Mouse (Mus musculus) gastrocnemius, adult 18-20 months (tissue): Measurements from ENCODE around the gene C87436. TPM values are rescaled to one million over a fixed set of nuclear protein-coding genes. Genes with fewer than 3 reads are reported as not detected.
A peak's percentile ranks its signal among the peaks of the same experiment; 100 is the strongest.

ENCODE experiments used
- DNase-seq: peaks from one replicate; pipeline ENCODE4 v3.0.0; 2021; ENCODE audit warnings: low spot score
- long read RNA-seq, 2 experiments: library from polyadenylated mRNA; stranded (forward); transcript quantifications; one replicate each; pipeline ENCODE4 v2.0.0; 2021
- total RNA-seq, 2 experiments: library from RNA; stranded (reverse); gene quantifications; 2 replicates each; pipeline ENCODE4 v1.2.3; 2021

C87436 gene
- total RNA-seq: 1 to 10 TPM; 9.2 to 10.0 TPM
- long read RNA-seq, experiment 1, transcript C87436-201 (10 exons, 2,534 nt): major isoform, 5 of 11 reads
- long read RNA-seq, experiment 1, partial matches to known transcripts: 0 of 11 reads
- long read RNA-seq, experiment 1, other reads (novel, unspliced or antisense): 5 of 11 reads
- long read RNA-seq, experiment 2, partial matches to known transcripts: 0 of 10 reads
- long read RNA-seq, experiment 2, other reads (novel, unspliced or antisense): 8 of 10 reads

DNA sequence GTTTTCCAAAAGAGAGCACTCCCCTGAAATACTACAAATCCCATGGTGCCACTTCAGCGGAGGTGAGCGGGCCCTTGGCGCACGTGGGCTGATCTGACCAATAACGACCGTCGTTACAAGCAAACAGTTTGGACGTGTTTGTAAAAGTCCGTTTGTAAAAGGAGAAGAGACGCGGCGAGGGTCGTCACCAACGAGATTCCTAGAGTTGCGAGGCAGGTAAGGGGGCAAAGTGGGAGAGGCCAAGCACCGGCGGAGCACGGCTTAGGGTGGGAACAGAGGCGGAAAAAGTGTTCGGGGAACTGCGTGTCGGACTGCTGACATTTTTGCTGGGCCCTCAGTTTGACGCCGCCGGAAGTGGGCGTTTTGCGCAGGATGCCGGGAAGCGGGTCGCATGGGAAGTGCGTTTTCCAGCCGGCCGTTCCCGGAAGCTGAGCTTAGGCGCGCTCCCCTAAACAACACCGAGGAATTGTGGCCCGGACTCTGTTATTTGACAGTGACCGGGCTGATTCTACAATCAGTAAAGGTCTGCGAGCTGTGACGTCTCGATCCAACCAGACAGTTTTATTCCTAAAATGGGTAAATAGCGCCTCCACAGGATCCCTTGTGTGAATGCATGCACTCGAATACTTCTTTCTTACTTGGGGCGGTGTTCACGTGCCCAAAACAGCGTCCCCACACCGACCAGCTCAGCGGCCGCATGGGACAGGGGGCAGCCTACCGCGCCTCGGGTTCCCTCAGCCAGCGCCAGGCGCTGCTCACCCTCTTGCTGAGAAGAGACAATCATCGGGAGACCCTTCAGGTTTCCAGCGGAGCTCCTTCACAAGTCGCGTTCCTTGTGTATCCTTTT is at the start of gene C87436:
Gene C87436, plus strand, starts transcription at position 103 of the 847 bp plus-strand sequence.
- DNase-seq: peak; percentile 95

DNA sequence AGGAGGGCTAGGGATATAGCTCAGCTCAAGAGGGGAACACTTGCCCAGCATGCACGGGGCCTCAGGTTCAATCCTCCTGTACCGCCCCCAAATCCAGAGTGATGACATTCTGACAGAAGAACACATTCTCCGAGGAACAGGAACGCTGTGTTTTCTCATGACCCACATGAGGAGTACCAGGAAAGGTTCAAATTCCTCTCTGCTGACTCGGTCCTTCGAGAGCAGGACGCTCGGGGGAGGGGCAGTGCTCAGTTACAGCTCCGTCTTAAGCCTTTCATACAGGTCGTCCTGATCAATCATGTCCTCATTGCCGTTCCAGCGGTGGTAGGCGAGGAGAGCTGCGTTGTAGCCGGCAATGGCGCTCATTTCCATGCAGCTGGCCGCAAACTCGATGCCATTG is 49.7 kb upstream of the C87436 start:
- DNase-seq: no peak

DNA sequence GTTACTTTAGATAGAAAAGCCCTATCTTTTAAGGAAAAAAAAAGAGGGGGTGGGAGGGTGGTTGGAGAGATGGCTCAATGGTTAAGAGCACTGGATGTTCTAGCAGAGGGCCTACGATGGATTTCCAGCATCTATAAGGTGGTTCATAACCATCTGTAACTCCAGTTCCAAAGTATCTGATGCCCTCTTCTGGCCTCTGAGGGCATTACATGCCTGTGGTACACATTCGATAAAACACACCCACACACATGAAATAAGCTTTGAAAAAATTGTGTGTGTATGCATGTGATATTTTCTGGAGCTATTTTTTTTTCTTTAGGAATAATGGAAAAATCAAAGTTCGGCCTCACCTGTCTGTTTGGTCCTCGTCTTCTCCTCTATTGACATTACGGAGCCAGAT is 46.8 kb upstream of the C87436 start:
- no peak for DNase-seq

DNA sequence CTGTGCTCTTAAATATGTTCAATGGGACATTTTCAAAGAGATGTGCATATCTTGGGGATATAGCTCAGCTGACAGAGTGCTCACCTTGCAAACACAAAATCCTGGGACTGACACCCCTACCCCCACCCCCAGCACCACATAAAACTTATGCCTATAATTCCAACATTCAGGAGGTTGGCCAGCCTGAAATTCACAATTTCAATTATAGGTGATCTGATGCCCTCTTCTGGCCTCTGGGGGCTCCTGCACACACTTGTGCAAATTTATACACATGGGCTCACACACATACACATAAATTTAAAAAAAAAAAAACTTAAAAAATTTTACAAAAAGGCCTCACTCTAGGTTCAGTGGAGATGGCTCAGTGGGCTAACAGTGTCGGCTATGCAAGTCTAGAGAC is 45.0 kb upstream of the C87436 start:
- DNase-seq: no peak

DNA sequence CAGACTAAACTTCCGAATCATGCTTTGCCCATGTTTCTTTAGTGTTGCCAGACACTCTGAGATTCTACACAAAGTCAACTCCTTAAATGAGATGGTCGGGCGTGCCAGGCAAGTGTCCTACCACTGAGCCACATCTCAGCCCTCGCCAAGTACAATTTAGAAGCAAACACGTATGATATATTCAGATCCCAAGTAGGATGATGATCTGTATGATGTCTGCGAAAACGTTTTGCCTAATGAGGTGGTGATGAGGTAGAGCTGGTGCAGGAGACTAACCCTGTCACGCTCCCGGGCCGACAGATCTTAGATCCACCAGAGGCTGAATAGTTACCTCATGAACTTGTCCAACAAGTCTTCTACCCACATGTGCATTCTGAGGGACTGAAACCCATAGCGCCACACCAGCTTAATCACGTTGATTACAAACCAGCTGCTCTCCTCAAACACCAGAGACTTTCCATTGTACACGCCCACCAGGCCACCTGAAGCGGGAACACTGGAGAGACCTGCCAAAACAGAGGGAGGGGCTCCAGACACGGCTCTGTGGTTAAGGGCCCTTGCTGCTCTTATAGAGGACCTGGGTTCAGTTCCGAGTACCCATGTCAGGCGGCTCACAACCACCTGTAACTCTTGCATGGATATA is 44.0 kb upstream of the C87436 start:
- DNase-seq: no peak

DNA sequence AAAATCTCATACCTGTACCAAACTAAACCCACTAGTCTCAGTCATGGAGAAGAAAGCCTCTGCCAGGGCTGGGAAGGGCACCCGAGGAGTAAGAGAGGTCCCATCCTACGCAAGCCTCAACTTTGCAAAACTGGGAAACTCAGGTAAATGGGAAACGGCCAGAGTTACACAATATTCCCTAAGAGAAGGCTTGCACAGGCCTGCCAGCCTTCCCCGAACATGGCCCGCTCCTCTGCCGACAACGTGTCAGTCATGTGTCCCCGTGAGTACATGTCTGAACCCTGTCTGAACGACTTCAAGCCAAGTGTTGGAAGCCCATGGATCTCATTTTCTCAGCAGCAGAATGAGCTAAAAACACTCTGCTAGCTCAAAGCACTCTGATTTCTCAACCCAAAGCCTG is 43.2 kb upstream of the C87436 start:
- no peak for DNase-seq

DNA sequence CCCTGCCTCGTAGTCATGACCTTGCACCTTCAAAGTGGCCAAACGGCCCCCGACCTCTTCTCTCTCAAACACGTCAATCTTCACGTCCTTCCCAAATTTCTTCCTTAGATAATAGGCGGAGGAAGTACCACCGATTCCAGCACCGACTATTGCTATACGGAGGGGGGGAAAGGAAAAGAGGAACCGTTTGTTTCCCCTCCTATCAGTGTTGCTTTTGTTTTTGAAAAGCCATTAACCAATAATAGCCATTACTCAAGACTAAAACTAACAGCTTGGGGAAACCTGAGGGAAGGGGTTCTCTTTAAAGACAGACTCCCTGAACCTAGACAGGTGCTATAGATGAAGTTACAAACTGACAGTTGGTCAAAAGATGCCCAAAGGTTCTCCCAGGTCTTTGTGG is 42.2 kb upstream of the C87436 start:
- DNase-seq: no peak

DNA sequence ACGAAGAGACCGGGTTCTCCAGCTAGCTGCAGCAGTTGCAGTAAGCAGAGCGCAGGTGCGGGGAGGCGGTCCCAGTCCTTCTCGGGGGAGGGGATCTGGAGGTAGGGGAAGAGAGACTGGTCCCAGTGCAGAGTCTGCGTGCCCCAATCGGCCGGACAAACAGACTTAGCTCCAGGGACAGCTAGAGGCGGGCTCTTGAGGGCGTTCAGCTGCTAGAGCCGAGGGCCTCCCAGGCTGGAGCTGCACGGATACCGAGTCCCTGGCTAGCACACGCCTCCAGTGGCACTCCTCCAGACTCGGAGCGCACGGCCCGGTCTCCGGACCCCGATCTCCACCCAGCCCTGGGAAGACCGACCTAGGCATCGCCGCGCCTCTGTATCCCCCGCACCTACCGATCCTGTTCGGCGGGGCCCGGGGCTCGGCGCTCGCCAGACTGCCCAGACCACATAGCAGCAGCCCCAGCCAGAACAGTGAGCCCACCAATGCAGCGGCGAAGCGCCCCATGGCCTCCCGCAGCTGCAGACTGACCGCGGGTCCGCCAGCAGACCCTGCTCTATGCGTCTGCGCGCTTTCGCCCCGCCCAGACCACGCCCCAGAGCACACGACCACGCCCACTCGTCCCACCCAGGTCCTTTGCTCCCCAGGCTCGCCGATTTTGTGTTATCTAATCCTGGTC is 41.5 kb upstream of the C87436 start, which contains the start of gene Pcyox1:
Gene Pcyox1, minus strand, starts transcription at position 574 of the 676 bp plus-strand sequence.
- DNase-seq: peak; percentile 87

DNA sequence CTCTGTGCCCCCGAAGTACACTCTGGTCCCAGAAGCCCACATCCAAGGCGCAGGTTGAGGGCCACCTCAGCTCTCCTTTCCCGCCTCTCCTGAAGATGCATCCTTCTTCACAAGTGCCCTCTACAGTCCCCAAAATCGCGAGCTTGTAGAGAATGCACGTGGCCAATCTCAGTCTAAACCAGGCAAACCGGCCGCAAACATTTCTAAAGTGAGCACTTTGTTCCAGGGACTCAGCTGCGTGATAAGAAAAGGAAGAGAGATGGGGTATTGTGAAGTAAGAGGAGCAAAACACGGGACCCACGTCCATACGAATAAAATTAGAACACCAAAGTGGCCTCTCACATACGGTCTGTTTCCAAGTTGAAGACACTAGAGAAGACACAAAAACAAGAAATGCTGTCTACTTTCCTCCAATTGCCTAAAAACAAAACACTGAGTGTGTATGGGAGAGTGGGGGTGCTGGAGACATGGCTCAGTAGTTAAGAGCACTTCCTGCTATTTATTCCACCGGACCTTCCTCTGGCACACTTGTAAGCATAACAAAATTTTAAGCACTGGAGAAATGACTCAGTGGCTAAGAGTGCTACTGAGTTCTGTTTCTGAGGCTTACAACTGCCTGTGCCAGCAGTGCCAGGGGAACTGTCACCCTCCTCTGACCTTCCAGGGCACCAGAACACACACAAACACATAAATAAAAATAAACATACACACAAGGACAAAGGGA is 40.8 kb upstream of the C87436 start:
- no peak for DNase-seq

DNA sequence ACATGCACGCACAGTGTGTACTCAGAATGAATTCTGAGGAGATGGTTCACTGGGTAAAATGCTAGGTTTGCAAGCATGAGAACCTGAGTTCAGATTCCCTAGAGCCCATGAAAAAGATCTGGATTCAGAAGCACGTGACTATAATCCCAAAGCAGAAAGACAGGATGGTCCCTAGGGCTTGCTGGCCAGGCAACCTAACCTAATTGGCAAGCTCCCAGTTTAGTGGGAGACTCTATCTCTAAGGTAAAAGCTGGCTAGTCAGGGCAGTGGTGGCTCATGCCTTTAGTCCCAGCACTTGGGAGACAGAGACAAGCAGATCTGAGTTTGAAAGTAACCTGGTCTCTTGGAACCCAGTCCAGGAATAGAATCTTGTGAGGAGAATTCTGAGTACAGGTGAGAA is 39.2 kb upstream of the C87436 start:
- no peak for DNase-seq

DNA sequence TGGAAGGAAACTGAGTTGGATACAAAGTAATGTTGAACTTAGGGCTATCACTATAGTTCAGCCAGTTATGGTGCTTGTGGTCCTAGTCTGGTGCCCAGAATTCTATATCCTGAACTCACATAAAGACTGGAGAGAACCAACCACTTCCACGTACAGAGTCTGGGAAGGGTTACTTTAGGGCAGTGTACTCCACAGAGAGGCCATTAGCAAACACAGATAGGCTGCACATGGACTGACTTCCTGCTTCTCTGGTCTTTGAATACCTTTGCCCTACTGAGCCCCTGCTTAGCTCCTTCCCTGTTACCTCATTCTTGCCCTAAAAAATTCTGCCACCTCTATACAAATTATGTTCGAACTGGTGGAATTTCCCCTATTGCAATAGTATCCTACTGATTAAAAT is 38.2 kb upstream of the C87436 start:
- no peak for DNase-seq

DNA sequence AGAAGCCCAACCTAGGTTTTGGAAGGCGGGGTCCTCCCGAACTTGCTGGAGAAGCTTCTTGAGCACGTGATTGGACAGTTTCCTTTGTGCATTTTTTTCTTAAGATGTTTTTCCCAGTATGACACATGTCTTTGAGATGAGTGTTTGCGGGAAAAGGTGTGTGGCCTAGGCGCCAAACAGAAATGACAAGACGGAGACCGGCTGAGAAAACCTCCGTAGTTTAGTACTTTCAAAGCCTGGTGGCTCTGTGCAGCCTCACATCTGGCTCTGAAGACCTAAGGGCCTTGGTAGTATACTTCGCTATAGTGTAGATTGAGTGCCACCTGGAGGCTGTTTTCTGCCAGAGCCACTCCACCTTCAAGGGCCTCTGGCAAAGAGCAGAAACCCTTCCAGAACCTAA is 37.2 kb upstream of the C87436 start:
- DNase-seq: peak; percentile 65

DNA sequence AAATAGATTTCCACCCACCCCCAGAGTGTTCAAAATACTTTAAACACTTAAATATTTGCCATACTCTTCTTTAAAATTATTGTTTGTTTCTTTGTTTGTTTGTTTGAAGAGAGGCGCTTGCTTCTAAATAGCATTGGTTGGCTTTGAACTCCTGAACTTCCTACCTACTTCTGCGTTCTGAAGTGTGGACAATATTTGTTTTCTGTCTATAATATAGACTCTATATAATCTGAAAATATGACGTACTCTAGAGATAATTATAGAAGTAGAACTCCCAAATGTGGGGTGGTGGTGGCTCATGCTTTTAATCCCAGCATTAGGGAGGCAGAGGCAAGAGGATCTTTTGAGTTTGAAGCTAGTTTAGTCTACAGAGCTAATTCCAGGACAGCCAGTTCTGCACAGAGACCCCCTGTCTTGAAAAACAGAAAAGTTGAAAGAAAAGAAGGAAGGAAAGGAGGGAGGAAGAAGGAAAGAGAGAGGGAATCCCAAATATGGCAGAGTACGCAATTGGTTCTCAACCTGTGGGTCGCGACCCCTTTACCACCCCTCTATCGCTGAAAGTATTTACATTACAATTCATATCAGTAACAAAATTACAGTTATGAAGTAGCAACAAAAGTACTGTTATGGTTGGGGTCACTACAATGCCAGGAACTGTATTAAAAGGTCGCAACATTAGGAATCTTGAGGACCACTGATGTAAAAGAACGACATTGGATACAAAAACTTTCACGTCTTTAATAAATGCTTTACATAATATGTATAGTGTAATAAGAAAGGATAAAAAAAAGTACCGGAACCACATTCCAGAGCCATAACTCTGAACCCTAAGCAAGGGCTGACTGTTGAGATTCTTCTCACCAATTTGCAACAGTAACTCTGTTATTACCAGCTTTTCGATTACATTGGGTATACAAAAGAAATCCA is 35.2 kb upstream of the C87436 start:
- DNase-seq: no peak

DNA sequence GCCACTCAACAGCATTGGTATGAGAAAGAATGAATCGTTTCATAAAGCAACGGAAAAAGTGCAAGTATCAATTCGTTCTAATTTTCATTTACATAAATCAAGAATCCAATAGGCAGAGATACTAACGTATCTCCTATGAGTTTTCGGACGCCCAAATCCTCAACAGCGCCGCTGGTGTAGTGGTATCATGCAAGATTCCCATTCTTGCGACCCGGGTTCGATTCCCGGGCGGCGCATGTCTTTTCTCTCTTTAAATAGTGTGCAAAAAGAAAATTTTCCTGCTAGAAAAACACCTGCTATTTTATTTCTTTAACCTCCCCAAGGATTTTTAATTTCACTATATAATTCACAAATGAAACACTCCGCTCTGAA is 34.5 kb upstream of the C87436 start:
- peak; percentile 88 for DNase-seq

DNA sequence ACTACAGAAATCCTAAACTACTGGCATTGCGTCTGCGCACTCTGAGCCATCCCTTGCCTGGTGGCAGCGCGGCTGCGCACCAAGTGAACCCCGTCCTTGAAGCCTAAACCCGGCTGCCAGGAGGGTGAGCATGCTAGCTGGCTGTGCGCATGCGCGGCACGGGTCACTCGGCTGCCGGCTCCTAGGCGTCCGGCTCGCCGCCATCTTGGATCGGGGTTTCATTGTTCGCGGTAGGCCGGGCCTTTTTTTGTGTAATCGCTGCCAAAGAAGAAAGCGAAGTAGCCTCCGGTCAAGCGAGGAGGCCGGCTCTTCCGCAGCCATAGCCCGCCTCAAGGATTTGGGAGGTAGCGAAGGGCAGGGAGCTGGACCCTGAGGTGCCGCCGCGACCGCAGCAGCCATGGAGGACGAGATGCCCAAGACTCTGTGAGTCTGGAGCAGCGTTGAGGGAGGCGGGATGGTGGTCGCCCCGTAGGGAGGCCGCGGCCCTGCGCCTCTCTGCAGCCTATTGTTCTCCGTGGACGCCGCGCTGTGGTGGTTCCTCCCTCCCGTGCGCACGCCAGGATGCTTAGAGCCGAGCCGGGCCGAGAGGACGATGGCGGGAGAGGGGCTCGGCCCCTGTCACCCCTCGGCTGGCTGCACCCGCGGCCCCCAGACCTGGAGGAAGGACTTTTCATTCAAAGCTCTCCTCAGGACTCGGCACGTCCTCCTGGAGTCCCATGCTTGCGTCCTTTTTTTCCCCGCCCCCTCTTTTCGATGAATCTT is 33.9 kb upstream of the C87436 start, which contains the start of gene Tia1:
Gene Tia1, plus strand, starts transcription at position 120 of the 762 bp plus-strand sequence.
- peak; percentile 97 for DNase-seq

DNA sequence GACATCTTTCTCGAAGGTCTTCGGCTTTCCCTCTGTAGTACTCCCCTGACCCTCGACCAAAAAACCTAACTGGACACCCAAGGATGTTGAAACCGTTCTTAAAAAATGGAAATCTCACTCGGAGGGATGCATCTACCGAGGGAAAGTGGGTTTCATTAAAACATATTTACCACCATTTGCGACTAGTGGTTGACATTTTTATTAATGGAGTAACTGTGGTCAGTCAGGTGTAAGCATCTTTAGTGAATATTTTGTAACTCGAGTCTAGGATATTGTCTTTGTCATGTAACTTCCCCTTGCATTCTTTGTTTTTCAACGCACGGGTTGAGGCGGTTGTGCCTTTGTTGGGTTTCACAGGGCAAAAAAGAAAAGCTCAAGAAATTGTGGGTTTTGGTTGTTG is 33.2 kb upstream of the C87436 start:
- no peak for DNase-seq

DNA sequence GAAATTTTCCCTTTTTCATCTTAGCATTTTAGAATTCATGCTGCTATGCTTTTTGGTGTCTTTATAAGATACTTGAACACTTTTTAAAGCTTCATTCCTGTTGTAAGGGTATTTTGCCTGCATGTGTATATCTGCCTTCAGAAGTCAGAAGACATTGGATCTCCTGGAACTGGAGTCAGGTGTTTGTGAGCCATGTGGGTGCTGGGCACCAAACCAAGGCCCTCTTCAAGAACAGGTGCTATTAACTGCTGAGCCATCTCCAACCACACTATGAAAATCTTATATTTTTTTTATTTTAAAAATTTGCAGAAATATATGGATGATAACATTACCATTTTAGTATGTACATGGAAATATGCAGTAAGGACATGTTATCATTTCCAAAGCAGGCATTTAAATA is 31.9 kb upstream of the C87436 start:
- peak; percentile 61 for DNase-seq

DNA sequence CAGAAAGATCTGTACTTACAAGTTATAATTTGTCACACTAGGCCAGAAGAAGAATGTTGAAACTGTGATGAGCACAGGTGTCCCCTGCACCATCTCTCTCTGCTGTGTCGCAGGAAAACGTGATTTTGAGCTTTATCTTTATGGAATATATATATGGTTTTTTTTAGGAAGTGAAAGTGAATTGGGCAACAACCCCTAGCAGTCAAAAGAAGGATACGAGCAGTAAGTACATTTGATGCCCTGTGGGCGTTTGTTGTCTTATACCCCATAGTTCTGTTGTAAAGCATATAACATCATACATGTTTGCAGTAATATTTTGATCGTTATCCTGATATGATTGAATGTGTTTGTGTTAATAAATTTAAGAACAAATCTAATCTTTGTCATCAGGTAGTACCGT is 19.5 kb upstream of the C87436 start:
- no peak for DNase-seq

DNA sequence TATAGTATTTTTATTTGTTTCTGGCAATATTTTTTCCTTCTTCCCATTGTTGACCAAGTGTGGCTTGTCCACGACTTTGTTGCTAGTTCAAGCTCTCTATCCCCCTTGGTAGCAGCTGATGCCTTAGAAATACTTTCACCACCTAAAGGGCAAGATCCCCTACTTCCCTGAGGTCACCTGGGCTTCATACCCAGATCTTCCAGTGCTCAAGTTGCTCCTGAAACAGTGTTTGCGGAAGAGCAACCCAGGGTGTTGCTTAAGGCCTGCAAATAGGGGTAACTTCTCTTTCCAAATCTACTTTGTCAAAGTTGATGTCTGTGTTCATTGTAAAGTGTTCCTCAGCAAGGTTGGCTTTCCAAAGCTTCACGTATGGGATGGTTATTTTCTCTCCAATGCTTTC is 18.9 kb upstream of the C87436 start:
- no peak for DNase-seq
